Mouse (Mus musculus): Measurements from ENCODE around the gene Tanc2. TPM values are rescaled to one million over a fixed set of nuclear protein-coding genes. Genes with fewer than 3 reads are reported as not detected.

The Tanc2 gene
- polyA plus RNA-seq, 1 experiment from 2014 or later, result 1.5 TPM

GRCm38 (mm10) chr11:105792501-105792900, 202.7 kb downstream of the Tanc2 start:
- no peak for DNase-seq
- no peak overlapping the region for H3K4me2 ChIP-seq (ENCODE audit: low read depth, low read length)
- H3K9ac ChIP-seq (replicated peaks), result no peak overlapping the region
- no peak overlapping the region for H3K4me3 ChIP-seq (ENCODE audit: low read depth, low read length)
- H3K36me3 ChIP-seq (replicated peaks; ENCODE audit: insufficient read depth, low read length), result no peaks in the 10 kb centered on the region
- H3K27ac ChIP-seq (ENCODE audit: low read depth), result no peak overlapping the region
- no peak for ATAC-seq
- H3K9me3 ChIP-seq (ENCODE audit: low read length), result no peaks in the 10 kb centered on the region
- TF ChIP-seq CTCF (IDR thresholded peaks at IDR 0.05; ENCODE audit: low read depth) (no peak), EP300 (IDR thresholded peaks at IDR 0.05; ENCODE audit: low read depth) (no peak)
- no peaks in the 10 kb centered on the region for H3K4me1 ChIP-seq (ENCODE audit: insufficient read depth)
- H3K27me3 ChIP-seq (ENCODE audit: insufficient read depth, low read length), result no peaks in the 10 kb centered on the region

- no peak for TF ChIP-seq EP300 (IDR thresholded peaks at IDR 0.05; ENCODE audit: low read depth)
- no peak for TF ChIP-seq CTCF (IDR thresholded peaks at IDR 0.05; ENCODE audit: low read depth)
- H3K27ac ChIP-seq (ENCODE audit: low read depth), result no peak overlapping the region
- H3K36me3 ChIP-seq (replicated peaks; ENCODE audit: insufficient read depth, low read length), result no peaks in the 10 kb centered on the region
- H3K27me3 ChIP-seq (ENCODE audit: insufficient read depth, low read length), result no peaks in the 10 kb centered on the region
- DNase-seq (no peak), ATAC-seq (no peak)
- no peaks in the 10 kb centered on the region for H3K9me3 ChIP-seq (ENCODE audit: low read length)
- WGBS (ENCODE audit: insufficient replicate concordance), result 79% methylated on average over 3 of the region's 3 CpGs
- no peak overlapping the region for H3K4me3 ChIP-seq (ENCODE audit: low read depth, low read length)
- no peak overlapping the region for H3K9ac ChIP-seq (replicated peaks)
- H3K4me2 ChIP-seq (ENCODE audit: low read depth, low read length), result no peak overlapping the region
- no peaks in the 10 kb centered on the region for H3K4me1 ChIP-seq (ENCODE audit: insufficient read depth)
These were observed 213.9 kb downstream of the Tanc2 start for GRCm38 (mm10) chr11:105803686-105804085.

GRCm38 (mm10) chr11:105804776-105805175, 215.0 kb downstream of the Tanc2 start:
- Histone ChIP-seq H3K27me3 (ENCODE audit: insufficient read depth, low read length) (no peaks in the 10 kb centered on the region), H3K36me3 (replicated peaks; ENCODE audit: insufficient read depth, low read length) (no peaks in the 10 kb centered on the region), H3K9me3 (ENCODE audit: low read length) (no peaks in the 10 kb centered on the region), H3K4me2 (ENCODE audit: low read depth, low read length) (no peak overlapping the region), H3K9ac (replicated peaks) (no peak overlapping the region), H3K27ac (ENCODE audit: low read depth) (no peak overlapping the region), H3K4me3 (ENCODE audit: low read depth, low read length) (no peak overlapping the region), H3K4me1 (ENCODE audit: insufficient read depth) (no peaks in the 10 kb centered on the region)
- DNase-seq (no peak), ATAC-seq (no peak)
- TF ChIP-seq CTCF (IDR thresholded peaks at IDR 0.05; ENCODE audit: low read depth) (no peak), EP300 (IDR thresholded peaks at IDR 0.05; ENCODE audit: low read depth) (no peak)
- WGBS (ENCODE audit: insufficient replicate concordance), result 50% methylated on average over 3 of the region's 3 CpGs

- Histone ChIP-seq H3K4me1 (ENCODE audit: insufficient read depth) (no peaks in the 10 kb centered on the region), H3K36me3 (replicated peaks; ENCODE audit: insufficient read depth, low read length) (0 out of 2 replicates have a peak, but pooled peaks cover 3% of the 10 kb centered on the region), H3K9ac (replicated peaks) (no peak overlapping the region), H3K27me3 (ENCODE audit: insufficient read depth, low read length) (no peaks in the 10 kb centered on the region), H3K27ac (ENCODE audit: low read depth) (no peak overlapping the region), H3K4me2 (ENCODE audit: low read depth, low read length) (no peak overlapping the region), H3K4me3 (ENCODE audit: low read depth, low read length) (no peak overlapping the region), H3K9me3 (ENCODE audit: low read length) (no peaks in the 10 kb centered on the region)
- no peak for ATAC-seq
- 86% methylated on average over 5 of the region's 5 CpGs for WGBS (ENCODE audit: insufficient replicate concordance)
- TF ChIP-seq CTCF (IDR thresholded peaks at IDR 0.05; ENCODE audit: low read depth) (no peak), EP300 (IDR thresholded peaks at IDR 0.05; ENCODE audit: low read depth) (no peak)
- DNase-seq, result no peak
These were observed 217.3 kb downstream of the Tanc2 start for GRCm38 (mm10) chr11:105807103-105807502.

GRCm38 (mm10) chr11:105823246-105823645, 233.5 kb downstream of the Tanc2 start:
- 87% methylated on average over 1 of the region's 1 CpGs for WGBS (ENCODE audit: insufficient replicate concordance)
- no peak for TF ChIP-seq CTCF (IDR thresholded peaks at IDR 0.05; ENCODE audit: low read depth)
- no peak for TF ChIP-seq EP300 (IDR thresholded peaks at IDR 0.05; ENCODE audit: low read depth)
- H3K4me2 ChIP-seq (ENCODE audit: low read depth, low read length), result no peak overlapping the region
- H3K9ac ChIP-seq (replicated peaks), result no peak overlapping the region
- H3K36me3 ChIP-seq (replicated peaks; ENCODE audit: insufficient read depth, low read length), result no peaks in the 10 kb centered on the region
- no peaks in the 10 kb centered on the region for H3K27me3 ChIP-seq (ENCODE audit: insufficient read depth, low read length)
- H3K27ac ChIP-seq (ENCODE audit: low read depth), result no peak overlapping the region
- ATAC-seq, result no peak
- H3K9me3 ChIP-seq (ENCODE audit: low read length), result no peaks in the 10 kb centered on the region
- no peak overlapping the region for H3K4me3 ChIP-seq (ENCODE audit: low read depth, low read length)
- DNase-seq, result no peak
- H3K4me1 ChIP-seq (ENCODE audit: insufficient read depth), result no peaks in the 10 kb centered on the region

- TF ChIP-seq CTCF (IDR thresholded peaks at IDR 0.05; ENCODE audit: low read depth), result no peak
- no peak for TF ChIP-seq EP300 (IDR thresholded peaks at IDR 0.05; ENCODE audit: low read depth)
- peak; percentile 44 for ATAC-seq
- no peaks in the 10 kb centered on the region for H3K36me3 ChIP-seq (replicated peaks; ENCODE audit: insufficient read depth, low read length)
- H3K9me3 ChIP-seq (ENCODE audit: low read length), result no peaks in the 10 kb centered on the region
- H3K27ac ChIP-seq (ENCODE audit: low read depth), result no peak overlapping the region
- 55% methylated on average over 2 of the region's 2 CpGs for WGBS (ENCODE audit: insufficient replicate concordance)
- DNase-seq, result no peak
- H3K9ac ChIP-seq (replicated peaks), result no peak overlapping the region
- H3K4me1 ChIP-seq (ENCODE audit: insufficient read depth), result no peaks in the 10 kb centered on the region
- H3K27me3 ChIP-seq (ENCODE audit: insufficient read depth, low read length), result no peaks in the 10 kb centered on the region
- no peak overlapping the region for H3K4me2 ChIP-seq (ENCODE audit: low read depth, low read length)
- no peak overlapping the region for H3K4me3 ChIP-seq (ENCODE audit: low read depth, low read length)
These were observed 234.0 kb downstream of the Tanc2 start for GRCm38 (mm10) chr11:105823759-105824158.

- 80% methylated on average over 2 of the region's 2 CpGs for WGBS (ENCODE audit: insufficient replicate concordance)
- no peak for ATAC-seq
- no peak overlapping the region for H3K4me3 ChIP-seq (ENCODE audit: low read depth, low read length)
- H3K9me3 ChIP-seq (ENCODE audit: low read length), result no peaks in the 10 kb centered on the region
- no peak overlapping the region for H3K4me2 ChIP-seq (ENCODE audit: low read depth, low read length)
- H3K27me3 ChIP-seq (ENCODE audit: insufficient read depth, low read length), result no peaks in the 10 kb centered on the region
- H3K27ac ChIP-seq (ENCODE audit: low read depth), result no peak overlapping the region
- TF ChIP-seq CTCF (IDR thresholded peaks at IDR 0.05; ENCODE audit: low read depth) (no peak), EP300 (IDR thresholded peaks at IDR 0.05; ENCODE audit: low read depth) (no peak)
- no peak overlapping the region for H3K9ac ChIP-seq (replicated peaks)
- no peaks in the 10 kb centered on the region for H3K36me3 ChIP-seq (replicated peaks; ENCODE audit: insufficient read depth, low read length)
- DNase-seq, result no peak
- H3K4me1 ChIP-seq (ENCODE audit: insufficient read depth), result no peaks in the 10 kb centered on the region
These were observed 238.4 kb downstream of the Tanc2 start for GRCm38 (mm10) chr11:105828175-105828574.
